Mouse (Mus musculus) lung, postnatal 4 days (tissue): ENCODE results near the gene Gripap1.
"Not testable (repeated sequence)": the region's sequence is repeated elsewhere in the genome, so short reads cannot be mapped to it uniquely, and the experiment has no call there.

Experiments
- DNase-seq, 2 experiments: peaks; one replicate each; pipeline ENCODE4 v3.0.0; 2021

Gripap1 gene

DNA sequence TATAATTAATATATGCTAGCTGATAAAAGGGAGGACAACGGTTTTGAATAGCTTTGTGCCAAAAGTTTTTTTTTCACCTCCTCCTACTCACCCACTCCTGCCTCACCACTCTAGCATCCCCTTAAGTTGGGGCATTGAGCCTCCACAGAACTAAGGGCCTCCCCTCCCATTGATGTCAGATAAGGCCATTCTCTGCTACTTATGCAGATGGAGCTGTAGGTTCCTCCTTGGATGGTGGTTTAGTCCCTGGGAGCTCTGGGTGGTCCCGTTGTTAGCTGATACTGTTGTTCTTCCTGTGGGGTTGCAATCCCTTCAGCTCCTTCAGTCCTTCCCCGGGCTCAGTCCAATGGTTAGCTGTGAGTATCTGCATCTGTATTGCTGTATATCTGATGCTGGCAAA lies 10.3 kb upstream of the Gripap1 start:
- no peak for DNase-seq

GRCm38 (mm10) chrX:7782603-7783092 lies 6.9 kb upstream of the Gripap1 start:
- no peak for DNase-seq

- no peak for DNase-seq
Measured at GRCm38 (mm10) chrX:7790309-7790708, 744 bp downstream of the Gripap1 start.

DNA sequence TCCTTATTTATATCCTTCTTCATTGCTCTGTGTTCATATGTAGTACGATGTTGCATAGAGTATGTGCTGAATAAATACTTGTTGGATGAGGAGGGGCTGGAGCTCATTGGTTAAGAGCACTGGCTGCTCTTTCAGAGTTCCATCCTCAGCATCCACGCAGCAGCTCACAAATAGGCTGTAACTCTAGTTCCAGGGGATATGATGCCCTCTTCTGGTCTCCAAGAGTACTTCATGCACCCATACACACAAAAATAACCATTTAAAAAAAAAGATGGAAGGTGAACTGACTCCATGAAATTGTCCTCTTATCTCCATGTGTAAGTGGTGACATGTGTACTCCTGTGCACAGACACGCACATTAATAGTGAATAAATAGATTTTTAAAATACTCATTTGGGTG lies 3.8 kb downstream of the Gripap1 start:
- DNase-seq = no peak

DNA sequence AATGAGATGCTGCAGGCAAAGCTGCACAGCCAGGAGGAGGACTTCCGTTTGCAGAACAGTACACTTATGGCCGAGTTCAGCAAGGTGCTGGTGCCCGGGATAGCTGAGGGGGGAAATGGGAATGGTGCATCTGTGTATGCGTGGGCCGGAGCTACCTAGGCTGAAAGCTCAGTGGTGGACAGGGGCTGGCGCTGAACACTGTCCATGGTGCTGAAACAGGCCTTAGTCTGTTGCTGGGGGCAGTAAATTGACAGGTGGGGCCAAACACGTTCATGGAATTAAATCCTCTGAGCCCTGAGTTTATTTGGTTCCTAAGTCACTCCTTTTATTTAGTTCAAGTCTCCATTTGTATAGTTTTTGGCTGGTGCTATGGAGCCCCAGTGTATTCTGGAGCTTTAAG lies 5.5 kb downstream of the Gripap1 start:
- DNase-seq = peak; percentile 23 to 41

GRCm38 (mm10) chrX:7797327-7797726 lies 7.8 kb downstream of the Gripap1 start:
- DNase-seq = no peak

GRCm38 (mm10) chrX:7802157-7802556 lies 12.6 kb downstream of the Gripap1 start:
- not testable (repeated sequence) for DNase-seq

DNA sequence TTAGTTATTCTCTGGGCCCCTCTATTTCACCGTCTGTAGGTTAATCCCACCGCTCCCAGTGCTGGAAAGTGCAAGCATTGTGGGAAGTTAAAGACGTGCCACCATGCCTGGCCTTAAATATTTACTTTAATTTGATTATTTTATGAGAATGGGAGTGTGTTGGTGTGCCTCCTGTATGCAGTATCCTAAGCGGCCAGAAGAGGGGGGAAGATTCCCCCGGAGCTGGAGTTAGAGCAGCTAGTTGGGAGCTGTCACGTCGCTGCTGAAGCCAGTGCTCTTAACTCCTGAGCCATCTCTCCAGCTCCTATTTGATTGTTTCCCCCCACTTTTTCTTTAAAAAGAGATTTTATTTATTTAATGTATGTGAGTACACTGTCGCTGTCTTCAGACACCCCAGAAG lies 25.5 kb downstream of the Gripap1 start:
- DNase-seq = peak in 1 of 2 experiments; percentile 46

DNA sequence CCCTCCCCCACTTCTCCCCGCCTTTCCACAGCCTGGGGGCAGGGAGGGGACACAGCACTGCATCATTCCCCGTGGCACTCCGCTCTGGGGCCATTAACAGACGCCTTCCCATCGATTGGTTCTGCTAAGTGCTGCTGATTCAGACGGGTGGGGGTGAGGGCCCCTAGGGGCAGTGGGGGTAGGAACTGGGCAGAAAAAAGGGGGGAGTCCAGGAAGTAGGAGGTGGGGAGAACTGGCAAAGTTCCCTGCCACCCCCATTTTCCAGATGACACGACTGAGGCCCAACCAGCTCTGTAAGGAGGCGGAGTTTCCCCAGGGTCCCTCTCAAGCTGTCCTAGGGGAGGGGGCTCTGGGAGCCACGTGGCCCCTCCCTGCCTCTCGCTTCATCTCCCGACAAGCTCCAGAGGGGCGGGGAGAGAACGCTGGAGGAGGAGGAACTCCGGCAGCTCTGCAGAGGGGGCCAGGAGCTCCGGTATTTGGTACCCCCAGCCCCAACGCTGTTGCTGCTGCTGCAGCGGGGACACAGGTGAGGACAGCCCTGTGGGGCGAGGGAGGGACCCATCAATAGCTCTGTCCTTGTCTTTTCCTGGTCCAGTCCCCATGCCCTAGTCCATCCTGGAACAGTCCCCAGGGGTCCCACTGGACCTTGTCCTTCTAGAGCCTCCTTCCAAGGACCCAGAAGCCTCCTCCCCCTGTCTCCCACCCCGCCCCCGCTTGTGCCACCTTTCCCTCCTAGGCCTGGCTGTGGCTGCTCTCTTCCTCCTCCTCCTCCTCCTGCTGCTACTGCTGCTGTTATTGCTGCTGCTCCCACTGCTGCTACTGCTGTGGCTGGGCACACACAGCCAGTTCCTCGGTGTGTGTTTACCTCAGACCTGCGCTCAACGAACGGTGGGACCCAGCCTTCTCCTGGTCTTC lies 32.6 kb downstream of the Gripap1 start, which contains the start of gene Kcnd1:
TSS of gene Kcnd1 (plus strand) at position 425 of the 915 bp plus-strand sequence.
- DNase-seq = peak; percentile 20 to 49

DNA sequence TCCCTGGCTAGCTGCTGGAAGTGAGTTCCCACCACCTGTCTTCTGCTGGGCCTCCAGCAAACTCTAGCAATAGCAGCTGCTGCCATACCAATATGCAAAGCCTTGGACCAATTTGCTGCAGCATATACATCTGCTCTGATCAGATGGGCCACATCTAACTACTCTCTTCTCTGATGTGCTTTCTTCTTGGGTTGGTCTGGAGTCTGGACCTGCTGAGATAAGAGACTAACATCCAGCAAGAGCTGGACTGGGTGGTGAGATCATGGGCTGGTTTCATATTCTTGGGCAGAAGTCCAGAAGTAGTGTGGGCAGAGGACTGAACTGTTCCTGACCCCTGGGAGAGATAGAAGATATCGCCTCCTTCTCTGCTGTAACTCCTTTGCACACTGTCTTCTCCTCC lies 47.6 kb downstream of the Gripap1 start:
- no peak for DNase-seq

GRCm38 (mm10) chrX:7840842-7841162 lies 51.2 kb downstream of the Gripap1 start:
- DNase-seq = no peak

DNA sequence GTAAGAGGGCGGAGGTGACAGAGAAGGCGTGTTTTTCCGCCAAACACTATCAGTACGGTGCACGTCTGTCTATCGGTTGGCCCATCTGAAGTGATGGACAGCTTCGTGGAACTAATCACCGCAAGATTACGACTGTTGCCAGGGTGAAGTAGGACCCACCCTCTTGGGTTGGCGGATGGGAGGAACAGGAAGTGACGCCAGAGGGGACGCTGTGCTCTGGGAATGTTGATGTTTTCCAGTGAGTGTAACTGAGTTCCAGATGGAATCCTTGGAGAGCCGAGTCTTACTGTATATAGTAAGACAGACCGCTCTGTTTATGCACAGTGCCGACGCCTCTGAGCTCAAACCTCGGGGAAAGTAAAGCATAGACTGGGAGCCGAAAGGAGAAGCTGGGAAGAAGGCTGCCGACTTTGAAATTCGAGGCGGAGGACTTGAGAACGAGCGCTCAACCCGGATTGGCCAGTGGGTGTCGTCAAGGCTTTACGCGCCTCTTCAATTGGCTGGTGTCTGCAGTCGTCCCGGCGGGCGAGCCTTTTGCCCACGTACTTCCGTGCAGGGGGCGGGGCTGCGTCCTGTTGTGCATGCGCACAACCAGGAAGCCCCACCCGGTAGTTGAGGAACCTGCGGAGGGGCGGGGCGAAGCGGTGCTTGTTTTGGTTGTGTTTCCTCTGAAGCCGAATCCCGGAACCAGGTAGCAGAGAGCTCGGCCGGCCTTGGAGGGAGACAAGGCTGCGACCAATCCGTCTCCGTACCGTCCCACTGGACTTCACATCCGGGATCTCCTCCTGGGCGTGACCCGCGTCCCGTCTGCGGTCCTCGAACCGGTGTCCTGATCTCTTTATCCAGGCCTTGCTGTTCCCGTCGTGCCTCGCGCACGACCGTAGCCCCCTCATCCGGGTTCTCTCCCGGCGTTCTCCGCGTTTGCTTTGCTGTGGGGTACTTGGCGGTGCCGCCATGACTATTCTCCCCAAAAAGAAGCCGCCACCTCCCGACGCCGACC lies 51.9 kb downstream of the Gripap1 start, which contains the start of gene Otud5:
TSS of gene Otud5 (plus strand) at position 202 of the 1,000 bp plus-strand sequence.
- DNase-seq = peak; percentile 94 to 98

- peak; percentile 37 to 38 for DNase-seq
Measured at GRCm38 (mm10) chrX:7842318-7842717, 52.8 kb downstream of the Gripap1 start.

GRCm38 (mm10) chrX:7847845-7848244 lies 58.3 kb downstream of the Gripap1 start:
- DNase-seq = no peak

- peak; percentile 31 to 47 for DNase-seq
Measured at GRCm38 (mm10) chrX:7854578-7854977, 65.0 kb downstream of the Gripap1 start.

DNA sequence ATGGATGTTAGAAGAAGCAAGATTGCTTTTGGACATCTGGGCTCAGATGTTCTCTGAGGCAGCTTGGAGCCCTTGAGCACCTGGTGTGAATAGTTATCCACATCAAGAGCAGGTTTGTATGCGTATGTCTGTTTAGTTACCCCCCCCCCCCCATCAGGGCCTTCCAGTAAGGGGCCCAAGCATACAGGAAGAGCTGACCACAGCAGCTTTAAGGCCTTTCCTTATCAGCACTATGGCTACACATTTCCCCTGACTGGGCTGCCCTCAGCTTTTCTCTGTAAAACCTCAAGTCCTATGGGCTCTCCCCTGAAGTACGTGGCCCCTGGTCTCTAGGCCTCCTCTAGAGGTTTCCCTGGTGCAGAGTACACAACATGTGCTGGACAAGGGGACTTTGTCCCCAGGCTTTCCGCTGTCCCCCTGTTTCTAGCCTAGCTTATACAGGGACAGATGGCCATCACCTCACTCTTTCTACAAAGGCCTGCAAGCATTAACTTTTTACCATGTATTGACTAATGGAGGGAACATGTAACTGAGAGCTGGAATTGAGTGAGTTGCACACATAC lies 69.7 kb downstream of the Gripap1 start:
- no peak for DNase-seq

- DNase-seq = no peak
Measured at GRCm38 (mm10) chrX:7863181-7863580, 73.6 kb downstream of the Gripap1 start.

GRCm38 (mm10) chrX:7864551-7864950 lies 75.0 kb downstream of the Gripap1 start:
- DNase-seq = no peak

GRCm38 (mm10) chrX:7865343-7865742 lies 75.8 kb downstream of the Gripap1 start:
- DNase-seq = no peak

DNA sequence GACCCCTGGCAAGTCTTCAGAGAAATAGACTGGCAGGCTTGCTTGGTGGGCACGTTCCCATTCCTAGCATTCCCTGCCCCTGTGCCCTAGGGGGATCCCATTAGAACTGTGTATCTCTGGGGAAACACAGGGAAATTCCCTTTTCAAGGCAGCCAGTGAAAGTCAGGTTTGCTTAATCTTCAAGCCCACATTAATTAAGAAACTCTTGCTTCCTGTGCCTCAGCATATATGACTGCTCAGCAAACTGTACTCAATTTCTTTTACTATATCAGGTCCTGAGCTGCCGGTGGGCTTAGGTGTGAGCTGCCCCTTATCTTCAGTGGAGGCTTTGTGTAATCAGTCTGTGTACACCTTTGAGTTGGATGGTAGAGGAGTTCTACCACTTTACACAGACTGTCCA lies 76.2 kb downstream of the Gripap1 start:
- no peak for DNase-seq

DNA sequence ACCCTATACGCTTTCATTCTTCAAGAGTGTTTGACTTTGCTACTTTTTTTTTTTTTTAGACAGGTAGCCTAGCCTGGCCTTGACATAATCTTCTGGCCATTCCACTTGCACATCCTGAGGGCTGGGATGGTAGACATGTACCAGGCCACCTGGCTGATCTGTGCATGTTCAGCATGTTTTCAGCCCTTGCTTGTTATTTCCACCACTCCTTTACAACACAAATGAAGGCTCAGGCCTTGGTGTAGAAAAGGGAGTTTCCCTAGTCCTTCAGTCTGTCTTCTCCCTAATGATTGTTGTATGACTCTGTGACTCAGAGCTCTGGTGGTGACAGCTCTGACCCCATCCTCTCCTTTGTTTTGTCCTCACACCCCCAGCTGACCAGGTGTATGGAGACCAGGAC lies 77.6 kb downstream of the Gripap1 start:
- DNase-seq = no peak

GRCm38 (mm10) chrX:7868506-7868905 lies 78.9 kb downstream of the Gripap1 start:
- DNase-seq = no peak

DNA sequence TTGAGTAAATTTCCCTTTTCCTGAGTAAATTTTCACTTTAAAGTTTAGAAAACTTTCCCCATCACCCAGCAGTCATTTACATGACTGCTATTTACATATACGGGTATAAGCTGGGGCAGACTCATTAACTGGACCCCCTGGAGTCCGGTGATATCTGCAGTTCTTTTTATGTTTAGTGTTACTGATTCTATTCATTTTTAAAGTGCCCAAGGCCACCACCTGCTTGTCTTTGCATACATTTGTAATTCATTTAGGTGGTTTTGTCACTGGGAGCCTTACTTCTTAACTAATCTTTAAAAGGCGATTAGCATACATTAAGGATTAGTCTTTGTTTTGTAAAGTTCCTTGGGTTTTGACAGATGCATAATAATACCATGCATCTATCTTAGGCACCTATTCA lies 80.3 kb downstream of the Gripap1 start:
- no peak for DNase-seq
